Mouse (Mus musculus) intestine, postnatal 0 days (tissue): ENCODE results near the gene Ltc4s. TPM values are rescaled to one million over a fixed set of nuclear protein-coding genes. Genes with fewer than 3 reads are reported as not detected.
A peak's percentile ranks its signal among the peaks of the same experiment; 100 is the strongest.

Experiments used
- ATAC-seq: fragments of 200-750 bp; cut with Nextera tagmentation; 2 replicates; pipeline ENCODE4 v1.8.0; 2017; ENCODE audit warnings: mild to moderate bottlenecking, moderate TSS enrichment, moderate library complexity
- H3K27ac ChIP-seq: fragments of 300-500 bp; sonication (generic); 2 replicates; pipeline ENCODE4 v1.5.1; 2014; ENCODE audit warnings: mild to moderate bottlenecking, low read depth, low read length, moderate library complexity
- H3K27me3 ChIP-seq: fragments of 300-500 bp; sonication (generic); replicated peaks from 2 replicates; pipeline ENCODE4 v1.6.1; 2014; ENCODE audit warnings: low read length, mixed read lengths; ENCODE audit not compliant: control insufficient read depth, insufficient read depth
- H3K36me3 ChIP-seq: fragments of 300-500 bp; sonication (generic); 2 replicates; pipeline ENCODE4 v1.6.1; 2014; ENCODE audit warnings: mild to moderate bottlenecking, moderate library complexity; ENCODE audit not compliant: control insufficient read depth, insufficient read depth
- H3K4me1 ChIP-seq: fragments of 300-500 bp; sonication (generic); replicated peaks from 2 replicates; pipeline ENCODE4 v1.6.1; 2014; ENCODE audit warnings: antibody characterized with exemption, low read length, mixed read lengths; ENCODE audit not compliant: control insufficient read depth, insufficient read depth
- H3K4me2 ChIP-seq: fragments of 300-500 bp; sonication (generic); replicated peaks from 2 replicates; pipeline ENCODE4 v1.6.1; 2014; ENCODE audit warnings: low read depth, mild to moderate bottlenecking, moderate library complexity
- H3K4me3 ChIP-seq: fragments of 300-500 bp; sonication (generic); 2 replicates; pipeline ENCODE4 v1.5.1; 2014; ENCODE audit warnings: low read depth, low read length
- H3K9ac ChIP-seq: fragments of 300-500 bp; sonication (generic); 2 replicates; pipeline ENCODE4 v1.6.1; 2014; ENCODE audit warnings: mild to moderate bottlenecking, low read depth, low read length
- H3K9me3 ChIP-seq: fragments of 300-500 bp; sonication (generic); 2 replicates; pipeline ENCODE4 v1.6.1; 2016; ENCODE audit warnings: mixed run types; ENCODE audit not compliant: control insufficient read depth
- CTCF ChIP-seq: sonication (generic); IDR thresholded peaks from 2 replicates; pipeline ENCODE4 v1.5.1; 2016; ENCODE audit warnings: low read depth, mild to moderate bottlenecking, control low read depth, antibody characterized with exemption, moderate library complexity
- WGBS: fragments of 180-500 bp; shearing (Covaris S2); extraction: QIAGEN DNeasy Blood & Tissue Kit; methylation state at CpG from one replicate; pipeline ENCODE4 v1.1.7; 2014; 5-methylcytosine and 5-hydroxymethylcytosine counted together
- polyA plus RNA-seq: library from polyadenylated mRNA; unstranded; fragments of >200 nt; fragmentation: Nextera tagmentation; extraction: Ambion mirVana; gene quantifications from 2 replicates; pipeline ENCODE4 v1.2.1, GENCODE M21; 2015

Gene Ltc4s
- polyA plus RNA-seq, 1 experiment from 2014 or later: 39.5 TPM

GRCm38 (mm10) chr11:50277025-50277424 is 38.6 kb upstream of the Ltc4s start:
- Histone ChIP-seq H3K27me3 (no peaks in the 10 kb centered on the region), H3K4me1 (no peaks in the 10 kb centered on the region), H3K9ac (no peak overlapping the region), H3K9me3 (no peaks in the 10 kb centered on the region), H3K27ac (no peak overlapping the region), H3K4me2 (no peak overlapping the region), H3K36me3 (peaks cover 10% of the 10 kb centered on the region; the same call in 1 of the 2 replicates), H3K4me3 (no peak overlapping the region)
- no peak for TF ChIP-seq CTCF
- no peak for ATAC-seq

- Histone ChIP-seq H3K27ac (no peak overlapping the region), H3K9me3 (no peaks in the 10 kb centered on the region), H3K4me2 (no peak overlapping the region), H3K4me1 (no peaks in the 10 kb centered on the region), H3K27me3 (no peaks in the 10 kb centered on the region), H3K4me3 (no peak overlapping the region), H3K36me3 (peaks cover 6% of the 10 kb centered on the region; the same call in 1 of the 2 replicates), H3K9ac (no peak overlapping the region)
- WGBS: 59% methylated on average over 5 of the region's 5 CpGs
- TF ChIP-seq CTCF: no peak
- ATAC-seq: no peak
Measured at GRCm38 (mm10) chr11:50275568-50276151, 37.2 kb upstream of the Ltc4s start.

GRCm38 (mm10) chr11:50275077-50275476 is 36.7 kb upstream of the Ltc4s start:
- no peak for ATAC-seq
- peaks cover 4% of the 10 kb centered on the region; the same call in 1 of the 2 replicates for H3K36me3 ChIP-seq
- no peaks in the 10 kb centered on the region for H3K4me1 ChIP-seq
- no peaks in the 10 kb centered on the region for H3K9me3 ChIP-seq
- H3K4me2 ChIP-seq: no peak overlapping the region
- H3K27ac ChIP-seq: no peak overlapping the region
- no peaks in the 10 kb centered on the region for H3K27me3 ChIP-seq
- no peak overlapping the region for H3K4me3 ChIP-seq
- no peak for TF ChIP-seq CTCF
- WGBS: 68% methylated on average over 2 of the region's 2 CpGs
- no peak overlapping the region for H3K9ac ChIP-seq

- Histone ChIP-seq H3K4me1 (no peaks in the 10 kb centered on the region), H3K4me3 (no peak overlapping the region), H3K9me3 (no peaks in the 10 kb centered on the region), H3K27ac (no peak overlapping the region), H3K27me3 (no peaks in the 10 kb centered on the region), H3K9ac (no peak overlapping the region), H3K36me3 (peaks cover 3% of the 10 kb centered on the region; the same call in 1 of the 2 replicates), H3K4me2 (no peak overlapping the region)
- ATAC-seq: no peak
- TF ChIP-seq CTCF: no peak
- 97% methylated on average over 2 of the region's 2 CpGs for WGBS
Measured at GRCm38 (mm10) chr11:50272819-50273218, 34.4 kb upstream of the Ltc4s start.

GRCm38 (mm10) chr11:50269885-50270284 is 31.5 kb upstream of the Ltc4s start:
- Histone ChIP-seq H3K27me3 (no peaks in the 10 kb centered on the region), H3K4me2 (no peak overlapping the region), H3K4me1 (no peaks in the 10 kb centered on the region), H3K9me3 (no peaks in the 10 kb centered on the region), H3K9ac (no peak overlapping the region), H3K27ac (no peak overlapping the region), H3K4me3 (no peak overlapping the region), H3K36me3 (peaks cover 17% of the 10 kb centered on the region; the same call in 1 of the 2 replicates)
- 100% methylated on average over 1 of the region's 1 CpGs for WGBS
- TF ChIP-seq CTCF: no peak
- ATAC-seq: no peak

- Histone ChIP-seq H3K4me3 (no peak overlapping the region), H3K27ac (no peak overlapping the region), H3K9me3 (no peaks in the 10 kb centered on the region), H3K36me3 (peaks cover 24% of the 10 kb centered on the region), H3K4me1 (no peaks in the 10 kb centered on the region), H3K27me3 (no peaks in the 10 kb centered on the region), H3K9ac (no peak overlapping the region), H3K4me2 (no peak overlapping the region)
- no peak for ATAC-seq
- WGBS: 75% methylated on average over 2 of the region's 2 CpGs
- peak; percentile 70 for TF ChIP-seq CTCF
Measured at GRCm38 (mm10) chr11:50269163-50269562, 30.7 kb upstream of the Ltc4s start.
